Comparison of ENCODE assay signal across 14 mouse cellular contexts in the genomic region with DNA sequence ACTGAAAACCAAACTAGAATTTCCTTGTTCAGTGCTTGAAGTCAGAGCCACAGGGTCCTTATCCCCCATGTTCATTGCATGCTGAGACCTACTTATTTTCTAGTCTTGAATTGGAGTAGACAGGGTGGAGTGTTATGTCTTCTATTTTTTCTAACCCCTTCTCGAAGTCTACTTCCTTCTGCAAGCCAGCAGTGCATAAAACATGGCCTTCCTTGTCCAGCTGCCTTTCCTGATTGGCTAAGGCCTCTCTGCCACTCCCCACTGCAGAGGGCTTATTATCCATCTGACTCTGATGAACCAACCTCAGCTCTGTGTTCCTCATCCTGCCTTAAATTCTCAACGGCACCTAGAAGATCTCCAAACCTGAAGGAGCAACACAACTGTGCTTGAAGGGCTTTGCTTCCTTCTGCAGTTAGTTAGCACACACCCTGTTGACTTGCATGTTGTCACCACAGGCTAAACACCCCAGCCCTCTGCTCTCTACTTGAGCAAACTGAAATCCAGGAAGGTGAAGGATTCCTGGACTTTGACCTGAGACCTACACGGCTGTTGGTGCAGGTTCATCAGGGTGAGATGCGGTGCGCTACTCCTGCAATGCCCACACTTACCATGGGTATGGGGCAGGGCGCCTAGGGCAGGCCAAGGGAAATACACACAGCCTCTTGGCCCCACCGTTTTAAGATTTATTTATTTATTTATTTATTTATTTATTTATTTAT.
A peak's percentile ranks its signal among the peaks of the same experiment; 100 is the strongest.
DNase-seq lines count a peak whose midpoint lies in the region; ATAC-seq and TF ChIP-seq lines count a peak whose summit lies in the region.
"Had no signal": no experiment of that assay in that cellular context is flagged by ENCODE, and none has a peak within 500 bp of the region (broad histone marks: within the 10 kb centered on the region; RNA-seq: fewer than 3 reads in every experiment).

No protein-coding gene starts in this region.

- H3K4me1 ChIP-seq in hindbrain, postnatal 0 days (ENCODE audit: insufficient read depth, low read length), result peaks cover 35% of the 10 kb centered on the region
- H3K4me1 ChIP-seq in hindbrain, embryonic 13.5 days (replicated peaks), result peaks cover 98% of the 10 kb centered on the region
- peaks cover 40% of the 10 kb centered on the region for H3K4me1 ChIP-seq in liver, embryonic 16.5 days (ENCODE audit: control insufficient read depth, low read depth, low read length)
- peaks cover 99% of the 10 kb centered on the region for H3K4me1 ChIP-seq in forebrain, embryonic 10.5 days

- no peak for DNase-seq in hindbrain, postnatal 0 days (ENCODE audit: low spot score)
- peak; percentile 48 to 52 for DNase-seq in spleen, postnatal 36 days (ENCODE audit: low spot score in 2 of 2)
- DNase-seq in spleen, postnatal 14 days (ENCODE audit: low spot score in 2 of 2), result no peak
- DNase-seq in forebrain, embryonic 10.5 days (ENCODE audit: extremely low spot score, low spot score), result no peak
- no peak for DNase-seq in left cerebral cortex, postnatal 14 days (ENCODE audit: low spot score in 2 of 2)
- DNase-seq in frontal cortex, postnatal 36 days (ENCODE audit: low spot score in 2 of 2), result no peak
- DNase-seq: cerebellum, adult 2 months; gastrocnemius, adult 2 months; heart, postnatal 10 days; right cerebral cortex, postnatal 14 days; thymus, postnatal 25 days had no signal

- no peaks in the 10 kb centered on the region for H3K9me3 ChIP-seq in hindbrain, postnatal 0 days (ENCODE audit: low read length)
- H3K9me3 ChIP-seq in hindbrain, embryonic 13.5 days, result no peaks in the 10 kb centered on the region
- no peaks in the 10 kb centered on the region for H3K9me3 ChIP-seq in liver, embryonic 16.5 days (replicated peaks; ENCODE audit: control insufficient read depth, low read length)
- H3K9me3 ChIP-seq in forebrain, embryonic 10.5 days, result no peaks in the 10 kb centered on the region
- H3K9me3 ChIP-seq: midbrain, embryonic 10.5 days had no signal

- no peak overlapping the region for H3K27ac ChIP-seq in hindbrain, postnatal 0 days
- no peak overlapping the region for H3K27ac ChIP-seq in hindbrain, embryonic 13.5 days
- peak overlapping the region; percentile 49 for H3K27ac ChIP-seq in liver, embryonic 16.5 days (ENCODE audit: low read length)
- no peak overlapping the region for H3K27ac ChIP-seq in forebrain, embryonic 10.5 days
- H3K27ac ChIP-seq: gastrocnemius, adult 2 months had no signal

- intact Hi-C loops in left cerebral cortex, postnatal 14 days (cut with DNase I), result no loop called here

- H3K9ac ChIP-seq in hindbrain, postnatal 0 days (replicated peaks; ENCODE audit: low read length), result no peak overlapping the region
- H3K9ac ChIP-seq in hindbrain, embryonic 13.5 days, result no peak overlapping the region
- no peak overlapping the region for H3K9ac ChIP-seq in liver, embryonic 16.5 days (ENCODE audit: low read depth, low read length)

- no peaks in the 10 kb centered on the region for H3K36me3 ChIP-seq in hindbrain, postnatal 0 days (ENCODE audit: insufficient read depth, low read length)
- H3K36me3 ChIP-seq in hindbrain, embryonic 13.5 days, result no peaks in the 10 kb centered on the region
- H3K36me3 ChIP-seq in liver, embryonic 16.5 days (ENCODE audit: control insufficient read depth, insufficient read depth), result no peaks in the 10 kb centered on the region
- peaks cover 25% of the 10 kb centered on the region for H3K36me3 ChIP-seq in forebrain, embryonic 10.5 days (replicated peaks)

- whole genome bisulfite sequencing in hindbrain, postnatal 0 days, result 86% methylated on average over 7 of the region's 7 CpGs
- WGBS in hindbrain, embryonic 13.5 days, result 86% methylated on average over 7 of the region's 7 CpGs
- WGBS in liver, embryonic 16.5 days (ENCODE audit: insufficient replicate concordance), result 60% methylated on average over 7 of the region's 7 CpGs
- WGBS in forebrain, embryonic 10.5 days, result 89% methylated on average over 7 of the region's 7 CpGs

- no peak overlapping the region for H3K4me3 ChIP-seq in hindbrain, postnatal 0 days (ENCODE audit: low read length)
- no peak overlapping the region for H3K4me3 ChIP-seq in hindbrain, embryonic 13.5 days
- H3K4me3 ChIP-seq in liver, embryonic 16.5 days (ENCODE audit: low read depth, low read length), result no peak overlapping the region
- no peak overlapping the region for H3K4me3 ChIP-seq in forebrain, embryonic 10.5 days
- H3K4me3 ChIP-seq: gastrocnemius, adult 2 months; midbrain, embryonic 10.5 days had no signal

- no peaks in the 10 kb centered on the region for H3K27me3 ChIP-seq in hindbrain, postnatal 0 days (ENCODE audit: insufficient read depth, low read length)
- no peaks in the 10 kb centered on the region for H3K27me3 ChIP-seq in hindbrain, embryonic 13.5 days
- H3K27me3 ChIP-seq in liver, embryonic 16.5 days (ENCODE audit: control insufficient read depth, insufficient read depth, low read depth, low read length), result no peaks in the 10 kb centered on the region
- no peaks in the 10 kb centered on the region for H3K27me3 ChIP-seq in forebrain, embryonic 10.5 days (ENCODE audit: poor library complexity, severe bottlenecking)

- no peak for TF ChIP-seq CTCF in hindbrain, postnatal 0 days (IDR thresholded peaks at IDR 0.05; ENCODE audit: low read depth)

- H3K4me2 ChIP-seq in hindbrain, postnatal 0 days (ENCODE audit: low read depth, low read length), result no peak overlapping the region
- H3K4me2 ChIP-seq in hindbrain, embryonic 13.5 days, result no peak overlapping the region
- no peak overlapping the region for H3K4me2 ChIP-seq in liver, embryonic 16.5 days (ENCODE audit: low read depth, low read length)

- ATAC-seq in hindbrain, postnatal 0 days, result peak; percentile 21; the same call in 1 of the 2 replicates
- ATAC-seq in hindbrain, embryonic 13.5 days (ENCODE audit: low FRiP score), result no peak
- no peak for ATAC-seq in liver, embryonic 16.5 days (ENCODE audit: low read depth)

Comparison
In these comparisons a context has a peak if more than half of its experiments do, and no peak if none do; other contexts are left out.
1. DNase-seq: peak in spleen, postnatal 36 days (2 of 2); none in hindbrain, postnatal 0 days (single experiment), spleen, postnatal 14 days (0 of 2), forebrain, embryonic 10.5 days (single experiment), left cerebral cortex, postnatal 14 days (0 of 2) and frontal cortex, postnatal 36 days (0 of 2).